Mouse (Mus musculus): ENCODE measurements around the gene Hoxd10. TPM values are rescaled to one million over a fixed set of nuclear protein-coding genes. Genes with fewer than 3 reads are reported as not detected.

Hoxd10 gene
- polyA plus RNA-seq, 1 experiment from 2014 or later, result not detected

DNA sequence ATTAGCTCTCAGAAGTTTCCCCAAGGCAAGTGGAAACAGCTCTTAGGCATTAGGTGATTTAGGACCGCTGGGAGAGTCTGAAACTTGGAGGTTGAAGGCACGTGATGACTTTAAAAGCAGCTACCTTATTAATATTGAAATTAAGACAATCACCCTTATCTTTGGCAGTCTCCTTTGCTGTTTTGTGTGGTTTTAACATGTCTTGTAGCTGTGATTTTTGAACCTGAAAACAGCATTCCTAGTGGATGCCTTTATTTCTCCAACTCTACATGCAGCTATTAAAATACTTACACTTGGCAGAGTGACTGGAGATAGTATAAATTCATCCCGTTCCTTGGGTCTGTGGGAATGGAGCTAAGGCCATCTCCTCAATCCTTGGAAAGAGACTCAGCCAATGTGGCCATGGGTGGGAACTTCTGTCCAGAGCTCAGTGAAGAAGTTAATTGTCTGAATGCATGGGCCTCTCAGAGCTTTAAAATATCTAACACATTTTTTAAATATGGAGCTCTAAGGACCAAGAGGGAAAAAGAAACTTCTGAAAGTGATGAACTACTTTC is 21.0 kb upstream of the Hoxd10 start:
- Histone ChIP-seq H3K4me1 (replicated peaks; ENCODE audit: control insufficient read depth, insufficient read depth, low read length) (peaks cover 4% of the 10 kb centered on the region; the same call in 1 of the 2 replicates), H3K9me3 (ENCODE audit: control insufficient read depth, low read length) (no peaks in the 10 kb centered on the region), H3K36me3 (replicated peaks; ENCODE audit: control insufficient read depth, insufficient read depth) (no peaks in the 10 kb centered on the region), H3K27me3 (ENCODE audit: control insufficient read depth, insufficient read depth, low read length) (peaks cover 98% of the 10 kb centered on the region), H3K27ac (no peak overlapping the region), H3K9ac (no peak overlapping the region), H3K4me2 (replicated peaks) (no peak overlapping the region), H3K4me3 (replicated peaks; ENCODE audit: low read length) (no peak overlapping the region)
- no peak for ATAC-seq (ENCODE audit: low FRiP score)
- DNase-seq (ENCODE audit: low spot score), result no peak
- WGBS, result 2% methylated on average over 3 of the region's 3 CpGs

DNA sequence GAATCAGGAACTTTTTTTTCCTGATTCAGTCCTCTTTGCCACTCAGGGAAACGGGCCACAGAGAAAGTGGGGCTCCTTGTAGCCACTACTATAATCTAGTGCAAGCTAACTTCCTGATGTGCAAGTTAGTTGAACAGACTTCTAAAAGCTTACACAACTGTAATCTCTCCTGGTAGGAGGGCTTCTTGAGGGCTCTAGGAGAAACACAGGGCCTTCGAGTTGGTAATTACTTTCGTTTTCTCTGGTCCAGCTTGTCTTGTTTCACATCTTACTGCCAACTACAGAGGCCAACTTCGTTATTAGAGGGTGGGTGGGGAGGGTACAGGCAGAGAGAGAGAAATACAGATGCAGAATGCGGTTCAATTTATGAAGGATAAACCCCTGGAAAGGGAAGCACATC is 19.9 kb upstream of the Hoxd10 start:
- H3K27ac ChIP-seq, result no peak overlapping the region
- no peaks in the 10 kb centered on the region for H3K36me3 ChIP-seq (replicated peaks; ENCODE audit: control insufficient read depth, insufficient read depth)
- H3K27me3 ChIP-seq (ENCODE audit: control insufficient read depth, insufficient read depth, low read length), result peaks cover 98% of the 10 kb centered on the region
- peaks cover 4% of the 10 kb centered on the region; the same call in 1 of the 2 replicates for H3K4me1 ChIP-seq (replicated peaks; ENCODE audit: control insufficient read depth, insufficient read depth, low read length)
- H3K4me3 ChIP-seq (replicated peaks; ENCODE audit: low read length), result no peak overlapping the region
- no peak for DNase-seq (ENCODE audit: low spot score)
- no peak overlapping the region for H3K9ac ChIP-seq
- no peak overlapping the region for H3K4me2 ChIP-seq (replicated peaks)
- H3K9me3 ChIP-seq (ENCODE audit: control insufficient read depth, low read length), result no peaks in the 10 kb centered on the region
- 6% methylated on average over 5 of the region's 5 CpGs for WGBS
- no peak for ATAC-seq (ENCODE audit: low FRiP score)

DNA sequence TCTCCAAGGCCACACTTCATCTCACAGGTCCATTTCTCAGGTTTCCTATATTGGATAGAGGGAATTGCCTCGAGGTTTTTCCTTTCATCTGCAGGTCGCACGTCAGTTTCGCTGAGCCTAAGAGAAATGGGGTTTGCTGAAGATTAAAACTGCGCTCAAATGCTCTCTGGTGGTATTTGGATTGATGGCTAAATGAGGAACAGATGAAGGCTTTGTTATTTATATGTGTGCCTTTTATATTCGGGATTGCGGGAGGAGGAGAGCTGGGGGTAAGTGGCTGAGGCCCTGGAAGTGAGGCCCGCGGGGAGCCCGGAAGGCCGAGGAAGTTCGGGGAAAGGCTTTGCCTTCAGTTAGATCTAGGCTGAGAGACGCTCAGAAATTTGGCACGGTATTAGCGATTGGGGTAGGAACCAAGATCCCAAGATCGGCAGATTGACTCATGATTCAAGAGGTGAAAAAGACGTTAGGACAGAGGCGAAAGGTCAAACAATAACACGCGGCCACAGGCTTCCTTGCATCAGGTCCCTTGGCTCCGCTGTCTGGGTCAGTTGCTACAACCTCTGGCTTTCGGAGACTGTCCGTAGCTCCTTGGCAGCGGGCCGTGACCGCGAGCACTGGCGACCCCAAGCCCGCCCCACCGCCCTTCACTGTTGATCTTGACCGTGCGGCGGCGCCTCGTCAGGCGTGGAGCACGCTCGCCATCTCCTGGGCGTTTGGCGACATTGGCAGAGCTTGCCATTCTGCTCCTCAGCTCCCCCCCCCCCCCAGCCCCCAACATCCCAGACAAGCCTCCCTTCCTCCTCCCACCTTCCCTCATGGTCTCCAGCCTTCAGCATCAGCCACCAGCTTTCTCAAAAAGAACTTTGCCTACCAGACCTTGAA is 19.0 kb upstream of the Hoxd10 start:
- 1% methylated on average over 40 of the region's 40 CpGs for WGBS
- H3K27me3 ChIP-seq (ENCODE audit: control insufficient read depth, insufficient read depth, low read length), result peaks cover 98% of the 10 kb centered on the region
- H3K9ac ChIP-seq, result no peak overlapping the region
- DNase-seq (ENCODE audit: low spot score) (peak; percentile 75), ATAC-seq (ENCODE audit: low FRiP score) (peak; percentile 55; the same call in 1 of the 2 replicates)
- H3K27ac ChIP-seq, result no peak overlapping the region
- H3K4me3 ChIP-seq (replicated peaks; ENCODE audit: low read length), result peak overlapping the region; percentile 22
- H3K9me3 ChIP-seq (ENCODE audit: control insufficient read depth, low read length), result no peaks in the 10 kb centered on the region
- peak overlapping the region; percentile 39 for H3K4me2 ChIP-seq (replicated peaks)
- no peaks in the 10 kb centered on the region for H3K36me3 ChIP-seq (replicated peaks; ENCODE audit: control insufficient read depth, insufficient read depth)
- peaks cover 4% of the 10 kb centered on the region; the same call in 1 of the 2 replicates for H3K4me1 ChIP-seq (replicated peaks; ENCODE audit: control insufficient read depth, insufficient read depth, low read length)

DNA sequence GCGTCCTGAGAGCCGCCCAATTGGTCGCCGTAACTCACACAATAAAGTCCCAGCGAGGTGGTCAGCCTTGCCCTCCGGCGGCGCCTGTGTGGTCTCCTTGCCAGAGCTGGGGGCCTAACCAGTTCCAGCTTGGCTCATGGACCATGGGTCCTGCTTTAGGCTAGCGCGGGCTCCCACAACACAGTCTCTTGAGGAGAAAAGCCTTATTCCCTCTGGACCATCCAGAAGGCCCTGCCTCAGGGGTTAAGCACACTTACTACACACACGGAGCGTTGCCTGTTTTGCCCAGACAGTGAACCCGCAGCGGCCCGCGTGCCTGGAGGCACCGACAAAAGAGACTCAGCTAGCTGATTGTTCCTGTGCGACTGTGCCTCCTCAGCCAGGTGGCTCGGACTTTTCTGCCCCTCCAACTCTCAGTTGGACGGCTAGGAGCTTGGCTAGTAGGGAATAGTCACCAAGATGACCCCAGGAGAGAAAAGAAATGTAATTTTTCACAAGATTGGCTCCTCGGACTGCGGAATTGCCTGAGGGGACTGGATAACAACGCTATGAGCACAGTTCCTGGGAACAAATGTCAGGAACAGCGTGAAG is 17.8 kb upstream of the Hoxd10 start:
- Histone ChIP-seq H3K4me2 (replicated peaks) (no peak overlapping the region), H3K4me3 (replicated peaks; ENCODE audit: low read length) (no peak overlapping the region), H3K4me1 (replicated peaks; ENCODE audit: control insufficient read depth, insufficient read depth, low read length) (no peaks in the 10 kb centered on the region; the same call in 1 of the 2 replicates), H3K9ac (no peak overlapping the region), H3K9me3 (ENCODE audit: control insufficient read depth, low read length) (no peaks in the 10 kb centered on the region), H3K27me3 (ENCODE audit: control insufficient read depth, insufficient read depth, low read length) (peaks cover 100% of the 10 kb centered on the region), H3K36me3 (replicated peaks; ENCODE audit: control insufficient read depth, insufficient read depth) (no peaks in the 10 kb centered on the region), H3K27ac (no peak overlapping the region)
- no peak for ATAC-seq (ENCODE audit: low FRiP score)
- 1% methylated on average over 24 of the region's 24 CpGs for WGBS
- DNase-seq (ENCODE audit: low spot score), result no peak

DNA sequence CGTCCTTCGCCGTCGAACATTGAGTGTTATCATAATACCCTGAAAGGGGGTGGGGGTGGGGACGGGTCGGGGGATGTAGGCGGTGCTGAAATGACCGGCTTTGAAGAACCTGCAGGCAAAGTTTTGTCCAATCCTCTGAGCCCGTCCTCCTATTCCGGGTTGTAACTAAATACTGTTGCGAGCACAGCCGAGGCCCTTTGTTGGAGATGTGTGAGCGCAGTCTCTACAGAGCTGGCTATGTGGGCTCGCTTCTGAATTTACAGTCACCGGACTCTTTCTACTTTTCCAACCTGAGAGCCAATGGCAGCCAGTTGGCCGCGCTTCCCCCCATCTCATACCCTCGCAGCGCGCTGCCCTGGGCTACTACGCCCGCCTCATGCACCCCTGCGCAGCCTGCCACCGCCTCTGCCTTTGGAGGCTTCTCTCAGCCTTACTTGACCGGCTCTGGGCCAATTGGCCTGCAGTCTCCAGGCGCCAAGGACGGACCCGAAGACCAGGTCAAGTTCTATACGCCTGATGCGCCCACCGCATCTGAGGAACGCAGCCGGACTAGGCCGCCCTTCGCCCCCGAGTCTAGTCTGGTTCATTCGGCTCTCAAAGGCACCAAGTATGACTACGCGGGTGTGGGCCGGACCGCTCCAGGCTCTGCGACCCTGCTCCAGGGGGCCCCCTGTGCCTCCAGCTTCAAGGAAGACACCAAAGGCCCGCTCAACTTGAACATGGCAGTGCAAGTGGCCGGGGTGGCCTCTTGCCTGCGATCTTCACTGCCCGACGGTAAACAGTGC is 16.7 kb upstream of the Hoxd10 start, which contains the start of gene Hoxd12:
Gene Hoxd12 (plus strand): TSS at position 133 of the 785 bp plus-strand sequence.
- Histone ChIP-seq H3K4me2 (replicated peaks) (no peak within 1 kb of the TSS), H3K36me3 (replicated peaks; ENCODE audit: control insufficient read depth, insufficient read depth) (no peaks in the 10 kb centered on the region), H3K9me3 (ENCODE audit: control insufficient read depth, low read length) (no peaks in the 10 kb centered on the region), H3K9ac (no peak within 1 kb of the TSS), H3K4me3 (replicated peaks; ENCODE audit: low read length) (no peak within 1 kb of the TSS), H3K4me1 (replicated peaks; ENCODE audit: control insufficient read depth, insufficient read depth, low read length) (no peaks in the 10 kb centered on the region; the same call in 1 of the 2 replicates), H3K27me3 (ENCODE audit: control insufficient read depth, insufficient read depth, low read length) (peaks cover 100% of the 10 kb centered on the region), H3K27ac (no peak within 1 kb of the TSS)
- 1% methylated on average over 47 of the region's 47 CpGs for WGBS
- DNase-seq (ENCODE audit: low spot score), result no peak
- ATAC-seq (ENCODE audit: low FRiP score), result no peak

DNA sequence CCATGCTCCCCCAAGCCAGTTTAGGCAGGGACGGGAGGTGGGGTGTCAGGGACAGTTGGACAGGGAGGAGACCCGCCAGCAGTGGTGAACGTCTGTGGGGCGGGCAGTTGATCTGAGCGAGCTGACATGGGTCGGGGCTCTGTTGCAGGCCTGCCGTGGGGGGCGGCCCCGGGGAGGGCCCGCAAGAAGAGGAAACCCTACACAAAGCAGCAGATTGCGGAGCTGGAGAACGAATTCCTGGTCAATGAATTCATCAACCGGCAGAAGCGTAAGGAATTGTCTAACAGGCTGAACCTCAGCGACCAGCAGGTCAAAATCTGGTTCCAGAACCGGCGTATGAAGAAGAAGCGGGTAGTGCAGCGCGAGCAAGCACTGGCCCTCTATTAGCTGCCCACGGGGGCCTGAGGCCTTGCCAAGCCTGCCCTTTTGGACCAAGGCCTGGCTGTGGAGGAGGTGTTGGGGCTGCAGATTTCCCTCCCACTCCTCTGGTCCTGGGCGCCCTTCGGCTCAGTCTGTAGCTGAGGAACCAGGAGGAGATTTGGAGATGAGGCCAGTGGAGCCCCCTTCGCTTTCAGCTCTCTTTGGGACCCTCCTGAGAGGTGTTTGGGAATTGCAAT is 15.9 kb upstream of the Hoxd10 start:
- Histone ChIP-seq H3K9ac (no peak overlapping the region), H3K4me3 (replicated peaks; ENCODE audit: low read length) (no peak overlapping the region), H3K27ac (no peak overlapping the region), H3K9me3 (ENCODE audit: control insufficient read depth, low read length) (no peaks in the 10 kb centered on the region), H3K4me1 (replicated peaks; ENCODE audit: control insufficient read depth, insufficient read depth, low read length) (no peaks in the 10 kb centered on the region; the same call in 1 of the 2 replicates), H3K4me2 (replicated peaks) (no peak overlapping the region), H3K27me3 (ENCODE audit: control insufficient read depth, insufficient read depth, low read length) (peaks cover 100% of the 10 kb centered on the region), H3K36me3 (replicated peaks; ENCODE audit: control insufficient read depth, insufficient read depth) (no peaks in the 10 kb centered on the region)
- DNase-seq (ENCODE audit: low spot score) (no peak), ATAC-seq (ENCODE audit: low FRiP score) (no peak)
- WGBS, result 5% methylated on average over 24 of the region's 24 CpGs

DNA sequence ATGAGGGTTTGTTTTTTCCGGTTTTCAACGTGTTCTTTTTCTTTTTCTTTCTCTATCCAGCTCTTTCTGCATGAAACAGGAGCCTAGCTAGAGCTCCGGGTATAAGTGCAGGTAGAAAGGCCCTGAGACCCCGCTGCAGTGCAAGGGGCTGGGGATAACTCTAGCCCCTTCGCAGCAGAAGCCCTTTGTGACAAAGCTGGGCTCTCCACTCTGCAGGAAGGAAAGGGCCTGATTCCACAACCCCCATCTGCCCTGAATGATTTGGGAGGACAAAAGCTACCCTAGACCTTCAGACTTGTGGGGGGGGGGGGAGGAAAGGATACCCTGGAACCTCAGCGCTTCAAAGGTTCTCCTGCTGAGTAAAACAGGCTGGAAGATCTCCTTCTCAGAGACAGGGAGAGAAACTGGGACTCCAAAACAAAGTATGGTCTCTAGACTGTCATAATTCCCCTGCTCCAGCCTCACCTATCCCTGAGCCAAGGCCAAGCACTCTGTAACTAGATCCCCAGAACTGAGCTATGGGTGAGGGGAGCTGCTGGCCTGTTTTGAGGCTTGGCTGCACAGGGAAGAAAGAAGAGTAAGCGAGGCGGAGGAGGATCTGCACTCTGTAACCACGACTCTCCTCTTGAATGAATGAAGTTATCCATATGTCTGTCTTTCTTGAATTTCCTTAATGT is 15.2 kb upstream of the Hoxd10 start:
- no peaks in the 10 kb centered on the region for H3K9me3 ChIP-seq (ENCODE audit: control insufficient read depth, low read length)
- H3K27ac ChIP-seq, result no peak overlapping the region
- no peak overlapping the region for H3K9ac ChIP-seq
- DNase-seq (ENCODE audit: low spot score), result no peak
- no peak overlapping the region for H3K4me3 ChIP-seq (replicated peaks; ENCODE audit: low read length)
- peaks cover 100% of the 10 kb centered on the region for H3K27me3 ChIP-seq (ENCODE audit: control insufficient read depth, insufficient read depth, low read length)
- H3K4me2 ChIP-seq (replicated peaks), result no peak overlapping the region
- no peaks in the 10 kb centered on the region; the same call in 1 of the 2 replicates for H3K4me1 ChIP-seq (replicated peaks; ENCODE audit: control insufficient read depth, insufficient read depth, low read length)
- no peaks in the 10 kb centered on the region for H3K36me3 ChIP-seq (replicated peaks; ENCODE audit: control insufficient read depth, insufficient read depth)
- ATAC-seq (ENCODE audit: low FRiP score), result no peak
- 5% methylated on average over 9 of the region's 9 CpGs for WGBS

DNA sequence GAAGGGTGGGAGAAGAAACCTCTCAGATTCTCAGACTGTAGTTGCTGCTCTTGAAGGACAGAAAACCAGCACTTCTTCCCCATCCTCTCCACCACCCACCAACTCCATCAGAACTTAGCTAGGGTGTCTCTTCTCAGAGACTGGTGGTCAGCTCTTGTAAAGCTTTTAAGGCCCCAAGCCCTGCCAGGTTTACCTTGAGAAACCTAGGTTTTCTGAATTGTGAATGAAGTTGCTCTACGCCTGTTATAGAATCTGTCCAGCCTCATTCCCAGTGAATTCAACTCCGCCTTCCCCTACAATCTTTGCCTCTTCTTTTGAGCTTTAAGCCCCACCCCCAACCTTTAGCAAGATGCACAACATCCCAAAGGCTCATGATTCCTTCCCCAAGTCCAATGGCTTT is 14.6 kb upstream of the Hoxd10 start:
- Histone ChIP-seq H3K4me3 (replicated peaks; ENCODE audit: low read length) (no peak overlapping the region), H3K27me3 (ENCODE audit: control insufficient read depth, insufficient read depth, low read length) (peaks cover 100% of the 10 kb centered on the region), H3K4me1 (replicated peaks; ENCODE audit: control insufficient read depth, insufficient read depth, low read length) (no peaks in the 10 kb centered on the region; the same call in 1 of the 2 replicates), H3K4me2 (replicated peaks) (no peak overlapping the region), H3K27ac (no peak overlapping the region), H3K9ac (no peak overlapping the region), H3K9me3 (ENCODE audit: control insufficient read depth, low read length) (no peaks in the 10 kb centered on the region), H3K36me3 (replicated peaks; ENCODE audit: control insufficient read depth, insufficient read depth) (no peaks in the 10 kb centered on the region)
- DNase-seq (ENCODE audit: low spot score) (no peak), ATAC-seq (ENCODE audit: low FRiP score) (no peak)
- whole genome bisulfite sequencing, result 6% methylated on average over 2 of the region's 2 CpGs
